Mouse (Mus musculus): Measurements from ENCODE around the gene Sept1.
A peak's percentile ranks its signal among the peaks of the same experiment; 100 is the strongest.
"Not testable (repeated sequence)": the region's sequence is repeated elsewhere in the genome, so short reads cannot be mapped to it uniquely, and the experiment has no call there.

Sept1 gene

GRCm38 (mm10) chr7:127253821-127254769 lies 21.2 kb upstream of the Sept1 start:
- peak; percentile 89 to 93 for DNase-seq (ENCODE audit: low spot score in 2 of 2)

DNA sequence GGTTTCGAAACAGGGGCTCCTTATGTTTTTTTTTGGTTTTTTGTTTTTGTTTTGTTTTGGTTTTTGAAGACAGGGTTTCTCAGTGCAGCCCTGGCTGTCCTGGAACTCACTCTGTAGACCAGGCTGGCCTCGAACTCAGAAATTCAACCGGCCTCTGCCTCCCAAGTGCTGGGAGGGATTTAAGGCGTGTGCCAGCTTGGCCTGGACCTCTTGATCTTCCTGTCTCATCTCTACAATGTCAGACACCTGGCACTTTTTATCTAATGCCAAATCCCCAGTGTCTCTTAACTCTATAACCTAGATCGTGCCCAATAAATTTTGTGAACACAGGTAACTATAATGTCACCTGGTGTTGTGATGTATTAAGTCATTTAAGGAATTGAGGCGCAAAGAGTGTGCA lies 20.4 kb upstream of the Sept1 start:
- no peak for DNase-seq (ENCODE audit: low spot score in 2 of 2)

- peak; percentile 38 to 40 for DNase-seq (ENCODE audit: low spot score in 2 of 2)
These were observed 19.5 kb upstream of the Sept1 start for GRCm38 (mm10) chr7:127252414-127252813.

- not testable (repeated sequence) for DNase-seq (ENCODE audit: low spot score in 2 of 2)
These were observed 17.6 kb upstream of the Sept1 start for GRCm38 (mm10) chr7:127250511-127250910.

- no peak for DNase-seq (ENCODE audit: low spot score in 2 of 2)
These were observed 12.0 kb upstream of the Sept1 start for GRCm38 (mm10) chr7:127244658-127245510.

GRCm38 (mm10) chr7:127243870-127244657 lies 11.1 kb upstream of the Sept1 start, which contains the start of gene Zfp771:
Gene Zfp771, plus strand, starts transcription at chr7:127244274.
- peak; percentile 91 for DNase-seq (ENCODE audit: low spot score in 2 of 2)

GRCm38 (mm10) chr7:127243361-127243867 lies 10.5 kb upstream of the Sept1 start:
- DNase-seq (ENCODE audit: low spot score in 2 of 2): no peak

GRCm38 (mm10) chr7:127234777-127235176 lies 1.8 kb upstream of the Sept1 start:
- DNase-seq (ENCODE audit: low spot score in 2 of 2): no peak

- DNase-seq (ENCODE audit: low spot score in 2 of 2): no peak
These were observed 835 bp upstream of the Sept1 start for GRCm38 (mm10) chr7:127233765-127234164.

DNA sequence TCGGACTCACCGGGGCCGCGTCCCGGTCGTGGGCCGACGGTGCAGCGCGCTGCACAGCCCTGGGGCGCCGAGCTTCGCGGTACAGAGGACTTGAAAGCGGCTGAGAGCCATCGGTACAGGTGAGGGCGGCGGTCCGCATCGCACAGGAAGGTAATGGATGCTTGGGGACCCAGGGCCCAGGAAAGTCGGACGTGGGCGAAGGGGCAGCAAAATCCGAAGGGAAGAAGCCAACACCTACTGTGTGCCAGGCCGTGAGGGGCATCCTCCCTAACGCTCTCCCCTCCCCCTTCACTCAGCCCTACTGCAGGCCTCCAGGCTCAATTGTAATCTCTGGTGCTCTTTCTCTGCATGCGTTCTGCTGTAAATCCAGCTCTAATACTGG lies 429 bp upstream of the Sept1 start:
- DNase-seq (ENCODE audit: low spot score in 2 of 2): peak in 1 of 2 experiments; percentile 16

- DNase-seq (ENCODE audit: low spot score in 2 of 2): no peak
These were observed 906 bp downstream of the Sept1 start for GRCm38 (mm10) chr7:127231826-127232621.

- no peak for DNase-seq (ENCODE audit: low spot score in 2 of 2)
These were observed 1.6 kb downstream of the Sept1 start for GRCm38 (mm10) chr7:127231376-127231775.

GRCm38 (mm10) chr7:127228615-127229303 lies 4.2 kb downstream of the Sept1 start:
- DNase-seq (ENCODE audit: low spot score in 2 of 2): peak; percentile 80 to 86

DNA sequence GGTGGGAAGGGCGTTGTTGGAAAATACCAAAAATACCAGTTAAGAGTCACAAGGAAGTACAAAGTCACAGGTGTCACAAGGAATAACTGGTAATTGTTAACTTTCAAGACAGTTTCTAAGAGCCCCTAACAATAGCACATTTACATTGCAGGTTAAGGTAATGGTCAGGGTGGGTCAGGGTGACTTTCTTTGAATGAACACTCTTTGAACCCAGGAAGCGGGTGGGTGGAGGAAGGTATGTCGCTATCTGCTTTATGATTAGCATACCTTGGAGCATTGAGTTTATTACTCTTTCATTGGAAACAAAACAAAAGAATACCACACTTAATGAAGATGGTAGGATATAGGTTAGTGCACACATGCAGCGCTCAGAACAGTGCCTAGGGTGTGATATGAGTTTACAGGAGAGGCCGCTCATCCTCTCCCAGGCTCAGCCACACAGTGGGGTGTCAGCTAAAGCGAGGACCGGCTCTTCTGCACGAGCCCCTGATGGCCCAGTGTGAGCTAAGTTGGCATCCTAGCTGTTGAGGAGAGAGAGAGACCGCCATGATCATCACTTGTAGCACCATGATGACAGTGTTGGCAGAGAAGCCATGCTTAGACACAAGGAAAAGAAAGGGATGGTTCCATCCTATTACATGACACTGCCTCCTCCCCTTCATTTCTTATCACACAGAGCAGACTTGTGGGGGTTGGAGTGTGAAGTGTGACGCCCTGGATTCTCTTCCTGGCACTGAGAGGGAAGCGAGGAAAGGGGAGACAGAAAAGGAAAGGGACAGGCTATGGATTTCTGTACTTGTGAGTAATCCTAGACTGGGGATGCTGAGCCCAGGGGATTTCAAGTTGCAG lies 7.6 kb downstream of the Sept1 start:
- DNase-seq (ENCODE audit: low spot score in 2 of 2): no peak

DNA sequence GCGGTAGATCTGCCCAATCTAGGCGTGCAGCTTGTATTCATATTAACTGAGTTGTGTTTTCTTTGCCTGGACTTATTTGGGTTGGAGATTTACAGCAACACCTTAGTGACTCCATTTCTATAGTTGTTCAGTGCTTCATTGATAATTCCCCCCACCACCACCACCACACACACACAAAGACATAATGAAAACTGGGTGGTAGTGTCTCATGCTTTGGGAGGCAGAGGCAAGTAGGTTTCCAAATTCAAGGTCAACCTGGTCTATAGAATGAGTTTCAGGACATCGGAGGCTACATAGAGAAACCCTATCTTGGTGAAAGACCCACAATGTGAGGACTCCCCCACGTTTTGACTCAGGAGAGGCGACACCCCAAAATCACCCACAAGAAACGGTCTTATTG lies 8.3 kb downstream of the Sept1 start:
- DNase-seq (ENCODE audit: low spot score in 2 of 2): no peak

DNA sequence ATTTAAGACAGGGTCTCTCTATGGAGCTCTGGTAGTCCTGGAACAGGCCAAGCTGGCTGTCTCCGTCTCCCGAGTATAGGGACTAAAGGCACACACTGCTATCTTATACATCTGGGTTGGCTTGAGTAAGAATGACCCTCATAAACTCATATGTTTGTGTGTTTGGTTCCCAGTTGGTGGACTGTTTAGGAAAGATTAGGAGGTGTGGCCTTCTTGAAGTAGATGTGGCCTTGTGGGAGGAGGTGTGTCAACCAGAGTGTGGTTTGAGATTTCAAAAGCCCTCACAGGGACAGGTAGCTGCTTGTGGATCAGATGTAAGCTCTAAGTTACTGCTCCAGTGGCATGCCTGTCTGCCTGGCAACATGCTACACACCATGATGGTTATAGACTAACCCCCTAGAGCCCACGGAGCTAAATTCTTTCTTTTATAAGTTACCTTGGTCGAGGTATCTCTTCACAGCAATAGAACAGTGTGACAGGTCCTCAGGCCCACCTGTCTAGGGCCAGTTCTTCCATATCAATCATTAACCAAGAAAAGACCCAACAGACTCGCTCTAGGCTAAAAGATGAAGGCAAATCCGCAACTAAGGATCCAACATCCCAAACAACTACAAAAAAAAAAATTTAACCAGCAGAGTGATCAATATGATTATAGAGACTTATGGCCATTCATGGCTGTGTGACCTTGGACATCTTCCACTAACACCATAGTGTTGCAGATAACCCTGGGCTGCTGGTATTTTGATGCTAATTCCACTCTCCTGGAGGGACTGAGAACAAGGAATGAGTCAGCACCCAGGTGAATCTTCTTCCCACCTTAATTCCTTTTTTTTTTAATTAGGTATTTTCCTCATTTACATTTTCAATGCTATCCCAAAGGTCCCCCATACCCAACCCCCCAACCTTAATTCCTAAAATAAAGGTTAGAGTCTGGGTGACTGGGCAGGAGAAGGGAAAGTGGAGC lies 9.1 kb downstream of the Sept1 start:
- DNase-seq (ENCODE audit: low spot score in 2 of 2): no peak

GRCm38 (mm10) chr7:127223106-127223505 lies 9.8 kb downstream of the Sept1 start:
- no peak for DNase-seq (ENCODE audit: low spot score in 2 of 2)

DNA sequence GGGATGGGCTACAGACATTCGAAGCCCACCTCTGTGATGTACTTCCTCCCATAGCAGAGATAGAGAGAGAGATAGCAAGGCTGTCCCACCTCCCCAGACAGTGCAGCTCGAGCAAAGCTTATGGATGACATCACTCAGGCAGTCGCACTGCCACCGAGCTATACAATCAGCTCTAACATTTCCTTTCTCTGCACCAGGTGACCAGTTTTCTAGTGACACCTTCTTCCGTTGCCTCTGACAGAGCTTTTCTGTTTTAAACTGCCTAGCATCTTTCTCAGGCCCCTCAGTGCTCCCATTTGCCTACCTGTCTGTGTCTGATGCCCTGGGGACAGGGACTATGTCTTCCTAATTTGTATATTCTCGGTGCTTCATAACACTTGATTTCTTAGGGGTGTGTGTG lies 12.5 kb downstream of the Sept1 start:
- peak; percentile 48 to 50 for DNase-seq (ENCODE audit: low spot score in 2 of 2)

All from natural killer cell, adult 2 months (primary cell).